Mouse (Mus musculus) cerebellum, adult 2 months (tissue): ENCODE data around the gene Tigit. TPM values are rescaled to one million over a fixed set of nuclear protein-coding genes. Genes with fewer than 3 reads are reported as not detected.
A peak's percentile ranks its signal among the peaks of the same experiment; 100 is the strongest.

ENCODE experiments used
- DNase-seq, 2 experiments: peaks; one replicate each; pipeline ENCODE4 v3.0.0; 2021
- H3K27ac ChIP-seq: fragments of 200-500 bp; 2 replicates; pipeline ENCODE4 v1.5.1; 2012; ENCODE audit warnings: low read length, control low read depth, inconsistent platforms; ENCODE audit not compliant: insufficient read depth
- H3K27me3 ChIP-seq: fragments of 200-500 bp; 2 replicates; pipeline ENCODE4 v1.6.1; 2012; ENCODE audit warnings: inconsistent platforms, mild to moderate bottlenecking, low read length, moderate library complexity; ENCODE audit not compliant: control insufficient read depth, insufficient read depth
- H3K4me1 ChIP-seq: fragments of 200-500 bp; 2 replicates; pipeline ENCODE4 v1.6.1; 2011; ENCODE audit warnings: low read length; ENCODE audit not compliant: control insufficient read depth, insufficient read depth
- H3K4me3 ChIP-seq: fragments of 200-500 bp; replicated peaks from 2 replicates; pipeline ENCODE3; 2011; ENCODE audit warnings: mild to moderate bottlenecking, low read depth, low read length, control low read depth; ENCODE audit not compliant: insufficient read depth
- CTCF ChIP-seq: fragments of 200-500 bp; IDR thresholded peaks from 2 replicates; pipeline ENCODE4 v1.5.1; 2011; ENCODE audit warnings: low read depth, mild to moderate bottlenecking, control low read depth, low read length, moderate library complexity, borderline replicate concordance; ENCODE audit not compliant: insufficient read depth
- POLR2A ChIP-seq: fragments of 200-500 bp; IDR thresholded peaks from 2 replicates; pipeline ENCODE4 v1.6.1; 2011; ENCODE audit warnings: low read length, control low read depth, borderline replicate concordance; ENCODE audit not compliant: insufficient read depth
- whole genome bisulfite sequencing: fragments of 180-500 bp; shearing (Covaris S2); methylation state at CpG from one replicate; pipeline ENCODE4 v1.1.7; 2018; 5-methylcytosine and 5-hydroxymethylcytosine counted together
- polyA plus RNA-seq: library from polyadenylated mRNA; depleted of rRNA; stranded (reverse); fragments of >200 nt; gene quantifications from 2 replicates; pipeline ENCODE4 v1.2.3, GENCODE M21; 2012

Tigit gene
- polyA plus RNA-seq, 1 experiment = not detected

DNA sequence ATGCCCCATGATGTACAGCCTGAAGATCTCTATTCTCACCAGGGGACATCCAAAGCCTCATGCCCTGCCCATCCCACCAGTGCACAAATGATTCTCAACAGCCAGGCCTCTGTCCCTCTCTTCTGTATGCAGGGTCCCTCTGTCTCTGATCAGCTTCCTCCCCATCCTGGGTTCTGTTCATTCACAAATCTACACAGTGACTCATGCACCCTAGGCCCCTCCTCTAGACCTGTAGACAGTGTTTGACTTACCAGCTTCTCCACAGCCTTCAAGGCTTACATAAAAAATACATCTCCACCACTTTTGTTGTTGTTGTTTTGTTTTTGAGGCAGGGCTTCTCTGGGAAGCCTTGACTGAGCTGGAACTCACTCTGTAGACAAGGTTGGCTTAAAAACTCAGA, 915 bp upstream of the Tigit start:
- Histone ChIP-seq H3K27me3 (no peaks in the 10 kb centered on the region), H3K27ac (no peak overlapping the region), H3K4me1 (no peaks in the 10 kb centered on the region), H3K4me3 (no peak overlapping the region)
- DNase-seq = no peak
- TF ChIP-seq POLR2A (no peak), CTCF (no peak)

- no peak for TF ChIP-seq POLR2A
- TF ChIP-seq CTCF = no peak
- H3K4me1 ChIP-seq = no peaks in the 10 kb centered on the region
- H3K4me3 ChIP-seq = no peak overlapping the region
- no peak for DNase-seq
- no peaks in the 10 kb centered on the region for H3K27me3 ChIP-seq
- H3K27ac ChIP-seq = no peak overlapping the region
- 82% methylated on average over 10 of the region's 10 CpGs for WGBS
These were observed 1.6 kb downstream of the Tigit start for GRCm38 (mm10) chr16:43662124-43663004.

DNA sequence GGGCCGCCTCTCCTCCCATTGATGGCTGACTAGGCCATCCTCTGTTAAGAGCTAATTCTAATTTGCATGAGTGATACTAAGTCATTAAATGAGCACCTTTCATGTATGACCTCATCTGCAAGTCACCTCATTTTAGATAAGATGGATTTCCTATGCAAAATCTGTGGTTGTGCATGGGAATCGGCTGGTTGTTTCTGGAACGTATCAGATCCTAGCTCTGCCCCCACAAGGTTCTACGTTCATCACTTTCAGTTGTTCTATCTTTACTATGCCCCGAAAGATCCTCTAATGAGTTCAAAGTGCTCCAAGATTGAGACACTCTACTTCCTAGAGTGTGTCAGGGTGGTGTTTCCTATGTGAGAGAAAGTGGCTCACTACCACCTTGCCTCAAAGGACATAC, 2.4 kb downstream of the Tigit start:
- no peaks in the 10 kb centered on the region for H3K27me3 ChIP-seq
- H3K27ac ChIP-seq = no peak overlapping the region
- 96% methylated on average over 5 of the region's 5 CpGs for WGBS
- no peak overlapping the region for H3K4me3 ChIP-seq
- TF ChIP-seq POLR2A = no peak
- no peak for TF ChIP-seq CTCF
- H3K4me1 ChIP-seq = no peaks in the 10 kb centered on the region
- DNase-seq = no peak

GRCm38 (mm10) chr16:43655183-43655787, 8.7 kb downstream of the Tigit start:
- peak in 1 of 2 experiments; percentile 47 for DNase-seq
- WGBS = 72% methylated on average over 6 of the region's 6 CpGs
- no peak overlapping the region for H3K4me3 ChIP-seq
- no peaks in the 10 kb centered on the region for H3K4me1 ChIP-seq
- H3K27ac ChIP-seq = no peak overlapping the region
- H3K27me3 ChIP-seq = no peaks in the 10 kb centered on the region
- TF ChIP-seq CTCF (no peak), POLR2A (no peak)

DNA sequence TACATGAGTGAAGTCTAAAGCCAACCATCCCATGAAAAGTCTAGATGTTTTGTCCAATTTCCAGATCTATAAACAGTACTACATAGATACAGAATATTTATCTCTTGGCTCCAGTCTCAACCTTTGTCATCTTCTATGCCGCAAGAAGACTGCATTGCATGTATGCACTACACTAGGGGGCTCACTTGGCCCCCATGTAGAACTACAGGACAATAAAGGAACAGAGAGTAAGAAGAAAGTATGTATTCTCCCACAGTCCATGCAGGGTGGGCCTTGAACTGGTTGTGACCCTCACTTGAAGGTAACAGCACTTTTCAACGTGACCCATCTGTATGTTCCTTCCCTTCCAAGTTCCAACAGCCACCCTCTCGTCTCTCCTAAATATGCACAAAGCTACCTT, 9.7 kb downstream of the Tigit start:
- Histone ChIP-seq H3K4me1 (no peaks in the 10 kb centered on the region), H3K4me3 (no peak overlapping the region), H3K27me3 (no peaks in the 10 kb centered on the region), H3K27ac (no peak overlapping the region)
- WGBS = 96% methylated on average over 3 of the region's 3 CpGs
- TF ChIP-seq CTCF (no peak), POLR2A (no peak)
- DNase-seq = no peak

DNA sequence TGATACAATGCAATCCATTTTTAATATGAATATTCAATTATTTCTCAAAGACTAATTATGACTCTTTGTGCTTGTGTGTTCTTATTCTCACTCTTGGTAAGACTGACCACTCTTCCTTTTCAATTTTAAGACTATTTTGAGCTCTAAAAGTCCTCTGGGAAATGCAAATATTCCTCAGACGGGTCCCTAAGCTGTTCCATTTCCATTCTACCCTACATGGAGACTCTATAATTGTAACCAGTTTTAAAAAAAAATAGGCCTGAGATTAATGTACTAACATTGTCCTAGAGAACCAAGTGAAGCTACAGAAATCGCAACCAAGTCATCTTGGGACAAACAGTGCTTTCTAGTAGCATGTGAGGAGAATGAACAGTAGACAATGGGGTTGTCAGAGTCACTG, 10.7 kb downstream of the Tigit start:
- Histone ChIP-seq H3K27ac (no peak overlapping the region), H3K27me3 (no peaks in the 10 kb centered on the region), H3K4me3 (no peak overlapping the region), H3K4me1 (no peaks in the 10 kb centered on the region)
- 84% methylated on average over 2 of the region's 2 CpGs for WGBS
- TF ChIP-seq CTCF (no peak), POLR2A (no peak)
- no peak for DNase-seq

GRCm38 (mm10) chr16:43650355-43651080, 13.4 kb downstream of the Tigit start:
- H3K4me3 ChIP-seq = no peak overlapping the region
- H3K27me3 ChIP-seq = no peaks in the 10 kb centered on the region
- no peak for DNase-seq
- no peak overlapping the region for H3K27ac ChIP-seq
- 97% methylated on average over 3 of the region's 3 CpGs for WGBS
- no peaks in the 10 kb centered on the region for H3K4me1 ChIP-seq
- TF ChIP-seq POLR2A (no peak), CTCF (no peak)
